Mouse (Mus musculus) testis, adult 2 months (tissue): Measurements from ENCODE around the gene Rtp1.

Experiments
- CTCF ChIP-seq: fragments of 200-500 bp; IDR thresholded peaks from 2 replicates; pipeline ENCODE4 v1.5.1; 2012; ENCODE audit warnings: low read depth, mild to moderate bottlenecking, inconsistent platforms, low read length, moderate library complexity; ENCODE audit not compliant: control insufficient read depth, insufficient read depth, insufficient replicate concordance
- POLR2A ChIP-seq: fragments of 200-500 bp; IDR thresholded peaks from 2 replicates; pipeline ENCODE4 v1.6.1; 2012; ENCODE audit warnings: low read depth, mild to moderate bottlenecking, inconsistent platforms, low read length, moderate library complexity; ENCODE audit not compliant: control insufficient read depth

DNA sequence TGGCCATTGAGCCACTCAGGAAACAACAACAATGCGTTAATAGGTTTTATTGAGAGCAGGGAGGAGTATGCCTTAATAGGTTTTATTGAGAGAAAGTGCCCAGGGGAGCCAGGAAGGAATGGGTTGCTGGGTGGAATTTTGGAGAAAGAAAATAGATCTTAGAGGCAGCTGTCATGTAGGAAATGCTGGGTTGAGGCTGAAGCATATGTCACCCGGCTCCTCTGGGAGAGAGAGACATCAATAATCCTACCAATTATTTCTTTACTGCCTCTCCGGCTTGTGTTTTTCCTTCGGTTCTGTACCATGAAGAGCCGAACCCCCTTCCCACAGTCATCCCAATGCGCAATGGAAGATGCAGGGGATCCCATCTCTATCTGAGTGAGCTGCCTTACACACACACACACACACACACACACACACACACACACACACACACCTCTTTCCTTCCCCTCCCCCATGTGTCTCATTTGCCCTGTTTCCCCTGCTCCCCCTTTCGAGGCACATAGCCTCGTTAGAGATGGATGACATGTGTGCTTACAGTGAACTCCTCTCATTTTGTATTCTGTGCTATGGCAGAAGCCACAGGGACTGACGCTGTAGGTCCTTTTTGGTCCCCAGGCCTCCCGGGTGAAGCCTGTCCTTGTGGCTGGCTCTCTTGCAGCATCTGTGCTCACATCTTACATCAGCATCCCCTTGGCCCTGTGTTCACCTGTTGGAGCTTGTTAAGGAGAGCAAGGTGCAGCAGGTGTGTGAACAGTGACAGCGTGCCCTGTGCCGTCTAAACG is 11.3 kb upstream of the Rtp1 start:
- TF ChIP-seq POLR2A = no peak
- TF ChIP-seq CTCF = no peak
